Mouse (Mus musculus): ENCODE measurements around the gene Elf4.

Gene Elf4

GRCm38 (mm10) chrX:48462754-48463507, at the start of gene Elf4:
TSS of gene Elf4 (minus strand) at chrX:48463132.
- peak; percentile 63 for DNase-seq (ENCODE audit: low read depth, low spot score)

- DNase-seq (ENCODE audit: low read depth, low spot score): no peak
Observed at GRCm38 (mm10) chrX:48493763-48494162, 30.8 kb upstream of the Elf4 start.

- DNase-seq (ENCODE audit: low read depth, low spot score): no peak
Observed at GRCm38 (mm10) chrX:48481687-48482086, 18.8 kb upstream of the Elf4 start.

GRCm38 (mm10) chrX:48481095-48481494, 18.2 kb upstream of the Elf4 start:
- DNase-seq (ENCODE audit: low read depth, low spot score): no peak

- no peak for DNase-seq (ENCODE audit: low read depth, low spot score)
Observed at GRCm38 (mm10) chrX:48467355-48467946, 4.5 kb upstream of the Elf4 start.

GRCm38 (mm10) chrX:48466174-48466573, 3.2 kb upstream of the Elf4 start:
- no peak for DNase-seq (ENCODE audit: low read depth, low spot score)

- DNase-seq (ENCODE audit: low read depth, low spot score): no peak
Observed at GRCm38 (mm10) chrX:48464436-48464835, 1.5 kb upstream of the Elf4 start.

GRCm38 (mm10) chrX:48463636-48464035, 704 bp upstream of the Elf4 start:
- no peak for DNase-seq (ENCODE audit: low read depth, low spot score)

GRCm38 (mm10) chrX:48462297-48462696, 635 bp downstream of the Elf4 start:
- no peak for DNase-seq (ENCODE audit: low read depth, low spot score)

GRCm38 (mm10) chrX:48461006-48461405, 1.9 kb downstream of the Elf4 start:
- no peak for DNase-seq (ENCODE audit: low read depth, low spot score)

- DNase-seq (ENCODE audit: low read depth, low spot score): no peak
Observed at GRCm38 (mm10) chrX:48460496-48460895, 2.4 kb downstream of the Elf4 start.

- DNase-seq (ENCODE audit: low read depth, low spot score): no peak
Observed at GRCm38 (mm10) chrX:48456956-48457355, 6.0 kb downstream of the Elf4 start.

- peak; percentile 35 for DNase-seq (ENCODE audit: low read depth, low spot score)
Observed at GRCm38 (mm10) chrX:48455018-48455417, 7.9 kb downstream of the Elf4 start.

- DNase-seq (ENCODE audit: low read depth, low spot score): no peak
Observed at GRCm38 (mm10) chrX:48454495-48454878, 8.4 kb downstream of the Elf4 start.

GRCm38 (mm10) chrX:48453736-48454494, 9.0 kb downstream of the Elf4 start:
- DNase-seq (ENCODE audit: low read depth, low spot score): peak; percentile 84

- DNase-seq (ENCODE audit: low read depth, low spot score): peak; percentile 61
Observed at GRCm38 (mm10) chrX:48452931-48453673, 9.8 kb downstream of the Elf4 start.

GRCm38 (mm10) chrX:48452231-48452890, 10.6 kb downstream of the Elf4 start:
- peak; percentile 69 for DNase-seq (ENCODE audit: low read depth, low spot score)

GRCm38 (mm10) chrX:48449646-48450045, 13.3 kb downstream of the Elf4 start:
- no peak for DNase-seq (ENCODE audit: low read depth, low spot score)

- DNase-seq (ENCODE audit: low read depth, low spot score): no peak
Observed at GRCm38 (mm10) chrX:48444677-48445076, 18.3 kb downstream of the Elf4 start.

GRCm38 (mm10) chrX:48441954-48442353, 21.0 kb downstream of the Elf4 start:
- no peak for DNase-seq (ENCODE audit: low read depth, low spot score)

- peak; percentile 62 for DNase-seq (ENCODE audit: low read depth, low spot score)
Observed at GRCm38 (mm10) chrX:48441548-48441947, 21.4 kb downstream of the Elf4 start.

Measured in A20 (cell line).